Mouse (Mus musculus): Measurements from ENCODE around the gene Prl2c1. TPM values are rescaled to one million over a fixed set of nuclear protein-coding genes. Genes with fewer than 3 reads are reported as not detected.
"Not testable (repeated sequence)": the region's sequence is repeated elsewhere in the genome, so short reads cannot be mapped to it uniquely, and the experiment has no call there.

Gene Prl2c1
- total RNA-seq (2014; rRNA removed): not detected in 2 replicates
- polyA plus RNA-seq (2015; fragmentation: Nextera tagmentation; extraction: Ambion mirVana): not detected in 2 replicates

- 91% methylated on average over 3 of the region's 3 CpGs for WGBS
Observed at GRCm38 (mm10) chr13:27849042-27849441, at the start of gene Prl2c1. Gene Prl2c1, plus strand, starts transcription at chr13:27849342.

GRCm38 (mm10) chr13:27801354-27801753 is 47.8 kb upstream of the Prl2c1 start, which contains the start of gene Prl2a1:
Gene Prl2a1, plus strand, starts transcription at chr13:27801654.
- DNase-seq (ENCODE audit: low spot score) (no peak), ATAC-seq (ENCODE audit: low FRiP score) (no peak)
- Histone ChIP-seq H3K4me3 (ENCODE audit: low read depth, low read length) (no peak within 1 kb of the TSS), H3K9ac (replicated peaks; ENCODE audit: low read length, poor library complexity, severe bottlenecking) (no peak within 1 kb of the TSS), H3K36me3 (ENCODE audit: insufficient read depth, low read length) (no peaks in the 10 kb centered on the region), H3K27ac (ENCODE audit: low read depth, low read length) (no peak within 1 kb of the TSS), H3K4me1 (ENCODE audit: insufficient read depth, low read length) (no peaks in the 10 kb centered on the region), H3K9me3 (ENCODE audit: low read length) (no peaks in the 10 kb centered on the region), H3K4me2 (ENCODE audit: low read depth, low read length, poor library complexity, severe bottlenecking) (no peak within 1 kb of the TSS), H3K27me3 (ENCODE audit: insufficient read depth, low read length) (no peaks in the 10 kb centered on the region)
- WGBS: 95% methylated on average over 1 of the region's 1 CpGs
- TF ChIP-seq CTCF (IDR thresholded peaks at IDR 0.05): no peak

More at GRCm38 (mm10) chr13:27849042-27849441, at the start of gene Prl2c1:
- Histone ChIP-seq H3K27me3 (ENCODE audit: insufficient read depth, low read length) (no peaks in the 10 kb centered on the region), H3K4me3 (ENCODE audit: low read depth, low read length) (no peak within 1 kb of the TSS), H3K4me2 (ENCODE audit: low read depth, low read length, poor library complexity, severe bottlenecking) (no peak within 1 kb of the TSS), H3K9ac (replicated peaks; ENCODE audit: low read length, poor library complexity, severe bottlenecking) (no peak within 1 kb of the TSS), H3K27ac (ENCODE audit: low read depth, low read length) (no peak within 1 kb of the TSS), H3K36me3 (ENCODE audit: insufficient read depth, low read length) (no peaks in the 10 kb centered on the region), H3K4me1 (ENCODE audit: insufficient read depth, low read length) (no peaks in the 10 kb centered on the region), H3K9me3 (ENCODE audit: low read length) (no peaks in the 10 kb centered on the region)
- TF ChIP-seq CTCF (IDR thresholded peaks at IDR 0.05): no peak
- DNase-seq (ENCODE audit: low spot score): no peak
- no peak for ATAC-seq (ENCODE audit: low FRiP score)

GRCm38 (mm10) chr13:27802765-27803164 is 46.4 kb upstream of the Prl2c1 start:
- Histone ChIP-seq H3K9ac (replicated peaks; ENCODE audit: low read length, poor library complexity, severe bottlenecking) (no peak overlapping the region), H3K36me3 (ENCODE audit: insufficient read depth, low read length) (no peaks in the 10 kb centered on the region), H3K4me2 (ENCODE audit: low read depth, low read length, poor library complexity, severe bottlenecking) (no peak overlapping the region), H3K9me3 (ENCODE audit: low read length) (no peaks in the 10 kb centered on the region), H3K27ac (ENCODE audit: low read depth, low read length) (no peak overlapping the region), H3K27me3 (ENCODE audit: insufficient read depth, low read length) (no peaks in the 10 kb centered on the region), H3K4me3 (ENCODE audit: low read depth, low read length) (no peak overlapping the region), H3K4me1 (ENCODE audit: insufficient read depth, low read length) (no peaks in the 10 kb centered on the region)
- no peak for TF ChIP-seq CTCF (IDR thresholded peaks at IDR 0.05)
- DNase-seq (ENCODE audit: low spot score) (no peak), ATAC-seq (ENCODE audit: low FRiP score) (no peak)
- WGBS: 97% methylated on average over 1 of the region's 1 CpGs

GRCm38 (mm10) chr13:27904236-27904635 is 55.1 kb downstream of the Prl2c1 start:
- H3K4me2 ChIP-seq (ENCODE audit: low read depth, low read length, poor library complexity, severe bottlenecking); H3K4me1 ChIP-seq (ENCODE audit: insufficient read depth, low read length); H3K36me3 ChIP-seq (ENCODE audit: insufficient read depth, low read length); H3K27me3 ChIP-seq (ENCODE audit: insufficient read depth, low read length); ATAC-seq (ENCODE audit: low FRiP score); H3K4me3 ChIP-seq (ENCODE audit: low read depth, low read length); H3K9me3 ChIP-seq (ENCODE audit: low read length); H3K9ac ChIP-seq (replicated peaks; ENCODE audit: low read length, poor library complexity, severe bottlenecking); H3K27ac ChIP-seq (ENCODE audit: low read depth, low read length); DNase-seq (ENCODE audit: low spot score): not testable (repeated sequence)
- 96% methylated on average over 2 of the region's 2 CpGs for WGBS

Other genes starting within 250 kb of the Prl2c1 start
- not detected in 2 replicates for gene Prl7b1, start 238.8 kb upstream of the Prl2c1 start, total RNA-seq (2014; rRNA removed)
- not detected in 2 replicates for gene Prl7b1, start 238.8 kb upstream of the Prl2c1 start, polyA plus RNA-seq (2015; fragmentation: Nextera tagmentation; extraction: Ambion mirVana)
- gene Prl7a1, start 206.8 kb upstream of the Prl2c1 start, total RNA-seq (2014; rRNA removed): not detected in 2 replicates
- not detected in 2 replicates for gene Prl7a1, start 206.8 kb upstream of the Prl2c1 start, polyA plus RNA-seq (2015; fragmentation: Nextera tagmentation; extraction: Ambion mirVana)
- not detected in 2 replicates for gene Prl7a2, start 181.3 kb upstream of the Prl2c1 start, total RNA-seq (2014; rRNA removed)
- gene Prl7a2, start 181.3 kb upstream of the Prl2c1 start, polyA plus RNA-seq (2015; fragmentation: Nextera tagmentation; extraction: Ambion mirVana): not detected in 2 replicates
- gene Prl7d1, start 132.6 kb upstream of the Prl2c1 start, total RNA-seq (2014; rRNA removed): not detected in 2 replicates
- not detected in 2 replicates for gene Prl7d1, start 132.6 kb upstream of the Prl2c1 start, polyA plus RNA-seq (2015; fragmentation: Nextera tagmentation; extraction: Ambion mirVana)
- gene Prl7c1, start 68.5 kb upstream of the Prl2c1 start, total RNA-seq (2014; rRNA removed): not detected in 2 replicates
- gene Prl7c1, start 68.5 kb upstream of the Prl2c1 start, polyA plus RNA-seq (2015; fragmentation: Nextera tagmentation; extraction: Ambion mirVana): 0.17 TPM in 1 of 2 replicates, not detected in the other
- not detected in 2 replicates for gene Prl2a1, start 47.7 kb upstream of the Prl2c1 start, total RNA-seq (2014; rRNA removed)
- gene Prl2a1, start 47.7 kb upstream of the Prl2c1 start, polyA plus RNA-seq (2015; fragmentation: Nextera tagmentation; extraction: Ambion mirVana): 0.17 TPM in 1 of 2 replicates, not detected in the other
- not detected in 2 replicates for gene Prl4a1, start 166.9 kb downstream of the Prl2c1 start, total RNA-seq (2014; rRNA removed)
- not detected in 2 replicates for gene Prl4a1, start 166.9 kb downstream of the Prl2c1 start, polyA plus RNA-seq (2015; fragmentation: Nextera tagmentation; extraction: Ambion mirVana)